Mouse (Mus musculus) lung, embryonic 14.5 days (tissue): ENCODE measurements around the gene Nfix. TPM values are rescaled to one million over a fixed set of nuclear protein-coding genes. Genes with fewer than 3 reads are reported as not detected.

Source experiments
- ATAC-seq: fragments of 200-750 bp; cut with Nextera tagmentation; 2 replicates; pipeline ENCODE4 v1.8.0; 2017; ENCODE audit warnings: mild to moderate bottlenecking, moderate TSS enrichment, moderate library complexity; ENCODE audit not compliant: insufficient read depth
- DNase-seq: peaks from one replicate; pipeline ENCODE4 v3.0.0-alpha.2; 2015
- H3K27ac ChIP-seq: fragments of 300-500 bp; sonication (generic); 2 replicates; pipeline ENCODE4 v1.5.1; 2014; ENCODE audit warnings: low read depth, mild to moderate bottlenecking, moderate library complexity
- H3K27me3 ChIP-seq: fragments of 300-500 bp; sonication (generic); 2 replicates; pipeline ENCODE4 v1.6.1; 2014; ENCODE audit warnings: low read length, control low read depth; ENCODE audit not compliant: insufficient read depth
- H3K36me3 ChIP-seq: fragments of 300-500 bp; sonication (generic); 2 replicates; pipeline ENCODE4 v1.6.1; 2014; ENCODE audit warnings: control low read depth; ENCODE audit not compliant: insufficient read depth
- H3K4me1 ChIP-seq: fragments of 300-500 bp; sonication (generic); 2 replicates; pipeline ENCODE4 v1.6.1; 2014; ENCODE audit warnings: antibody characterized with exemption, control low read depth; ENCODE audit not compliant: insufficient read depth
- H3K4me2 ChIP-seq: fragments of 300-500 bp; sonication (generic); 2 replicates; pipeline ENCODE4 v1.6.1; 2014; ENCODE audit warnings: mild to moderate bottlenecking
- H3K4me3 ChIP-seq: fragments of 300-500 bp; sonication (generic); 2 replicates; pipeline ENCODE4 v1.5.1; 2014; ENCODE audit warnings: low read depth, low read length
- H3K9ac ChIP-seq: fragments of 300-500 bp; sonication (generic); 2 replicates; pipeline ENCODE4 v1.6.1; 2014
- H3K9me3 ChIP-seq: fragments of 300-500 bp; sonication (generic); 2 replicates; pipeline ENCODE4 v1.6.1; 2016; ENCODE audit warnings: low read depth, low read length, control low read depth
- CTCF ChIP-seq: IDR thresholded peaks from 2 replicates; pipeline ENCODE4 v1.5.1; 2016; ENCODE audit warnings: antibody characterized with exemption, low read depth
- WGBS: fragments of 180-500 bp; shearing (Covaris S2); extraction: QIAGEN DNeasy Blood & Tissue Kit; methylation state at CpG from one replicate; pipeline ENCODE4 v1.1.7; 2014; 5-methylcytosine and 5-hydroxymethylcytosine counted together
- polyA plus RNA-seq: library from polyadenylated mRNA; unstranded; fragments of >200 nt; fragmentation: Nextera tagmentation; extraction: Ambion mirVana; gene quantifications from 2 replicates; pipeline ENCODE4 v1.2.1, GENCODE M21; 2014

Gene Nfix
- polyA plus RNA-seq, 1 experiment from 2014 or later = 42.3 TPM

DNA sequence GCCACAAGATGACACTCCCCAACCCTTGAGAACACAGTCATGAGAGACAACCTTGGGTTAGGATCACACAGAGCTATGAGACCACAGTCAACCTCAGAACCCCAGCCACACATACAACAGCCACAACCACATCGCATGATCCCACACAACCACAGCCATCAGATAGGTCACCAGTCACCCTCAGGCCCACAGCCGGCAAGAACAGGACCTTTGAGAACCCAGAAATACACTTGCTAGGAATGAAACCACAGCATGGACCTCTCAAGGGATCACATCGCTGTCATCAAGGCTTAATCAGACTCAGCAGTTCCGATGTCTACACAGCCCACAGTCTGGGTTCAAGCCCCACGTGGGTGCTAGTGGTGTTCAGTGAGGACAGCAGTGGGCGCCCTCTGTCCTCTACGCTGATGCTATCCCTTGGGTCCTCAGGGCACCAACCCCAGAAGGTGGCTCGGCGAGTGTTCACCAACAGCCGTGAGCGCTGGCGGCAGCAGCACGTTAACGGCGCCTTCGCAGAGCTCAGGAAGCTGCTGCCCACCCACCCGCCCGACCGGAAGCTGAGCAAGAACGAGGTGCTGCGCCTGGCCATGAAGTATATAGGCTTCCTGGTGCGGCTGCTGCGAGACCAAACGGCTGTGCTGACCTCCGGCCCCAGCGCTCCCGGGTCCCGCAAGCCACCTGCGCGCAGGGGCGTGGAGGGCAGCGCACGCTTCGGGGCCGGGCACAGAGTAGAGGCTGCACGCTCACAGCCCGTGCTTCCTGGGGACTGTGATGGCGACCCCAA lies 96.5 kb downstream of the Nfix start:
- Histone ChIP-seq H3K4me1 (peaks cover 21% of the 10 kb centered on the region), H3K9ac (peak overlapping the region; percentile 11; the same call in 1 of the 2 replicates), H3K4me2 (peak overlapping the region; percentile 60), H3K27ac (peak overlapping the region; percentile 63), H3K36me3 (peaks cover 35% of the 10 kb centered on the region), H3K4me3 (peak overlapping the region; percentile 39), H3K27me3 (peaks cover 55% of the 10 kb centered on the region), H3K9me3 (no peaks in the 10 kb centered on the region)
- ATAC-seq (no peak), DNase-seq (peak; percentile 21)
- WGBS = 17% methylated on average over 38 of the region's 38 CpGs
- no peak for TF ChIP-seq CTCF

DNA sequence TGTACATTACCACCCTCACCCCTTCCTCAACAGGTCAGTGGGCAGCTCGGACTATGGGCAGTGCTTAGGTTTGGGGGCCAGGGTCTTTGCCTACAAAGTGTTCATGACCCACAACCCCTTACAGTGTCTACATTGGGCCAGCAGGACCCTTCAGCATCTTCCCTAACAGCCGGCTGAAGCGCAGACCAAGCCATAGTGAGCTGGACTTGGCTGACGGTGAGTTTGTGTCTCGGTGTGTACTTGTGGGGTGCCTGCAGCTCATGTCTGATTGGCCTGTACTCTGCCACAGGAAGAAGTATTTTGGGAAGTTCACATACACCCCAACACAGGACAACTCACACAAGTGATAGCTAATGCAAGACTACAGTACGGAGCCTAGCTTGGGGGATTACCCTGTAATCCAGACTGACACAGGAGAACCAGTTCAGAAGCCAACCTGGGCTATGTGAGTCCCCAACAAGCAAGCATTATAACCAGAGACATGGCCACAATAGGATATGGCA lies 97.1 kb downstream of the Nfix start:
- peak overlapping the region; percentile 39 for H3K4me3 ChIP-seq
- no peak for TF ChIP-seq CTCF
- peak overlapping the region; percentile 60 for H3K4me2 ChIP-seq
- H3K9ac ChIP-seq = no peak overlapping the region
- no peak for ATAC-seq
- H3K36me3 ChIP-seq = peaks cover 38% of the 10 kb centered on the region
- peak overlapping the region; percentile 44 for H3K27ac ChIP-seq
- peaks cover 19% of the 10 kb centered on the region for H3K4me1 ChIP-seq
- no peak for DNase-seq
- H3K27me3 ChIP-seq = peaks cover 52% of the 10 kb centered on the region
- WGBS = 79% methylated on average over 6 of the region's 6 CpGs
- H3K9me3 ChIP-seq = no peaks in the 10 kb centered on the region

GRCm38 (mm10) chr8:84702561-84702960 lies 97.6 kb downstream of the Nfix start:
- Histone ChIP-seq H3K9ac (peak overlapping the region; percentile 55; the same call in 1 of the 2 replicates), H3K4me3 (peak overlapping the region; percentile 39), H3K4me2 (peak overlapping the region; percentile 60), H3K9me3 (no peaks in the 10 kb centered on the region), H3K27ac (no peak overlapping the region), H3K36me3 (peaks cover 38% of the 10 kb centered on the region), H3K27me3 (peaks cover 48% of the 10 kb centered on the region), H3K4me1 (peaks cover 14% of the 10 kb centered on the region)
- TF ChIP-seq CTCF = no peak
- WGBS = 73% methylated on average over 9 of the region's 9 CpGs
- DNase-seq (no peak), ATAC-seq (no peak)

- ATAC-seq (peak; percentile 65), DNase-seq (peak; percentile 72)
- Histone ChIP-seq H3K4me1 (peaks cover 4% of the 10 kb centered on the region), H3K9ac (peak within 1 kb of the TSS; percentile 55), H3K4me2 (peak within 1 kb of the TSS; percentile 60), H3K27me3 (peaks cover 35% of the 10 kb centered on the region), H3K9me3 (no peaks in the 10 kb centered on the region), H3K36me3 (peaks cover 41% of the 10 kb centered on the region), H3K4me3 (peak within 1 kb of the TSS; percentile 39), H3K27ac (peak within 1 kb of the TSS; percentile 77)
- WGBS = 7% methylated on average over 34 of the region's 34 CpGs
- TF ChIP-seq CTCF = peak; percentile 53
These were observed 98.9 kb downstream of the Nfix start, which contains the start of gene Lyl1 for GRCm38 (mm10) chr8:84700941-84701911. Gene Lyl1 (plus strand): TSS chr8:84701457.

GRCm38 (mm10) chr8:84700526-84700925 lies 99.6 kb downstream of the Nfix start:
- Histone ChIP-seq H3K9me3 (no peaks in the 10 kb centered on the region), H3K27me3 (peaks cover 30% of the 10 kb centered on the region), H3K36me3 (peaks cover 41% of the 10 kb centered on the region), H3K4me3 (no peak overlapping the region), H3K9ac (no peak overlapping the region; the same call in 1 of the 2 replicates), H3K4me1 (peaks cover 2% of the 10 kb centered on the region), H3K27ac (peak overlapping the region; percentile 75), H3K4me2 (no peak overlapping the region)
- DNase-seq (no peak), ATAC-seq (no peak)
- 74% methylated on average over 5 of the region's 5 CpGs for WGBS
- TF ChIP-seq CTCF = no peak

GRCm38 (mm10) chr8:84699861-84700322 lies 100.3 kb downstream of the Nfix start:
- no peaks in the 10 kb centered on the region; the same call in 1 of the 2 replicates for H3K4me1 ChIP-seq
- peak overlapping the region; percentile 75 for H3K27ac ChIP-seq

More at GRCm38 (mm10) chr8:84699861-84700322, 100.3 kb downstream of the Nfix start:
- Histone ChIP-seq H3K4me3 (no peak overlapping the region), H3K27me3 (peaks cover 24% of the 10 kb centered on the region), H3K9me3 (no peaks in the 10 kb centered on the region), H3K9ac (no peak overlapping the region), H3K4me2 (0 out of 2 replicates have a peak overlapping the region, but pooled peaks have one; percentile 10), H3K36me3 (peaks cover 41% of the 10 kb centered on the region)
- peak; percentile 82 for TF ChIP-seq CTCF
- DNase-seq (peak; percentile 82), ATAC-seq (peak; percentile 22; the same call in 1 of the 2 replicates)
- WGBS = 56% methylated on average over 7 of the region's 7 CpGs
